28 mouse cellular contexts compared by ENCODE assay signal in genomic region chr12:55497737-55498136, GRCm38 (mm10). TPM values are rescaled to one million over a fixed set of nuclear protein-coding genes. Genes with fewer than 3 reads are reported as not detected.
A peak's percentile ranks its signal among the peaks of the same experiment; 100 is the strongest.
DNase-seq lines count a peak whose midpoint lies in the region; TF ChIP-seq lines count a peak whose summit lies in the region.
"Had no signal": no experiment of that assay in that cellular context is flagged by ENCODE, and none has a peak within 500 bp of the region (broad histone marks: within the 10 kb centered on the region; RNA-seq: fewer than 3 reads in every experiment).

No protein-coding gene starts in this region.

- no peaks in the 10 kb centered on the region for H3K27me3 ChIP-seq in limb, embryonic 10.5 days (ENCODE audit: low read depth, poor library complexity, severe bottlenecking)
- H3K27me3 ChIP-seq: CH12.LX; embryonic facial prominence, embryonic 13.5 days; heart, embryonic 13.5 days; limb, embryonic 15.5 days had no signal

- TF ChIP-seq CTCF in lung, adult 2 months (IDR thresholded peaks at IDR 0.05; ENCODE audit: insufficient read depth, low read length) = no peak

- 69% methylated on average over 8 of the region's 8 CpGs for WGBS in lung, adult 2 months
- WGBS in limb, embryonic 10.5 days = 51% methylated on average over 8 of the region's 8 CpGs

- peaks cover 19% of the 10 kb centered on the region; the same call in 1 of the 2 replicates for H3K4me1 ChIP-seq in lung, adult 2 months (ENCODE audit: control insufficient read depth, insufficient read depth, low read length)
- H3K4me1 ChIP-seq in limb, embryonic 10.5 days = peaks cover 16% of the 10 kb centered on the region

- no peak overlapping the region for H3K27ac ChIP-seq in limb, embryonic 10.5 days
- H3K27ac ChIP-seq: embryonic facial prominence, embryonic 13.5 days; forebrain, embryonic 12.5 days; heart, adult 2 months; heart, embryonic 13.5 days; hindbrain, embryonic 12.5 days; limb, embryonic 15.5 days; liver, embryonic 14.5 days; neural tube, embryonic 12.5 days had no signal

- TF ChIP-seq POLR2A in lung, adult 2 months (IDR thresholded peaks at IDR 0.05; ENCODE audit: borderline replicate concordance, extremely low read depth, low read depth, low read length) = no peak

- no peaks in the 10 kb centered on the region for H3K9me3 ChIP-seq in limb, embryonic 10.5 days (replicated peaks)
- H3K9me3 ChIP-seq: embryonic facial prominence, embryonic 13.5 days; forebrain, embryonic 12.5 days; heart, embryonic 13.5 days; hindbrain, embryonic 12.5 days; limb, embryonic 15.5 days; megakaryocyte, embryonic 14.5 days; neural tube, embryonic 12.5 days had no signal

- peak; percentile 60 to 75 for DNase-seq in lung, adult 18-20 months
- no peak for DNase-seq in lung, adult 2 months
- peak; percentile 75 for DNase-seq in ES-CJ7 (ENCODE audit: low read depth, low spot score)
- DNase-seq in lung, postnatal 36 days = peak; percentile 62
- peak; percentile 42 for DNase-seq in thymus, postnatal 4 days
- no peak for DNase-seq in urinary bladder, postnatal 14 days (ENCODE audit: low spot score)
- no peak for DNase-seq in limb, embryonic 10.5 days (ENCODE audit: low spot score)
- DNase-seq: adrenal gland, postnatal 10 days; cerebellum, adult 18-20 months; cerebellum, postnatal 25 days; embryo, embryonic 11 days; gastrocnemius, postnatal 25 days; heart, adult 2 months; heart, postnatal 14 days; kidney, adult 11 months; midbrain, embryonic 14.5 days; right cerebral cortex, postnatal 14 days had no signal

- H3K4me3 ChIP-seq in lung, adult 2 months (replicated peaks; ENCODE audit: extremely low read depth, low read depth, low read length) = no peak overlapping the region
- no peak overlapping the region for H3K4me3 ChIP-seq in limb, embryonic 10.5 days
- H3K4me3 ChIP-seq: embryonic facial prominence, embryonic 13.5 days; erythroblast, embryonic 14.5 days; forebrain, embryonic 12.5 days; heart, adult 2 months; heart, embryonic 13.5 days; hindbrain, embryonic 12.5 days; left cerebral cortex, adult 2 months; limb, embryonic 15.5 days; megakaryocyte, embryonic 14.5 days; neural tube, embryonic 12.5 days had no signal

- H3K36me3 ChIP-seq in limb, embryonic 10.5 days = no peaks in the 10 kb centered on the region
- H3K36me3 ChIP-seq: embryonic facial prominence, embryonic 13.5 days; forebrain, embryonic 12.5 days; heart, embryonic 13.5 days; hindbrain, embryonic 12.5 days; limb, embryonic 15.5 days; neural tube, embryonic 12.5 days had no signal

RNA-seq across cellular contexts. Expression of gene Nfkbia, which starts 5.3 kb away (rescaled TPM):
- 282 and 367 TPM in 2 replicates for polyA plus RNA-seq in lung, adult 2 months (2012; rRNA removed)
- 38.0 and 56.9 TPM in 2 replicates for polyA plus RNA-seq in limb, embryonic 10.5 days (2016; fragmentation: Nextera tagmentation; extraction: Ambion mirVana)

Comparison
In these comparisons a context has a peak if more than half of its experiments do, and no peak if none do; other contexts are left out.
1. DNase-seq: peak in lung, adult 18-20 months (2 of 2), ES-CJ7 (single experiment), lung, postnatal 36 days (single experiment) and thymus, postnatal 4 days (single experiment); none in lung, adult 2 months (single experiment), urinary bladder, postnatal 14 days (single experiment) and limb, embryonic 10.5 days (single experiment).